Mouse (Mus musculus) common myeloid progenitor, adult 5-6 weeks (primary cell): ENCODE results near the gene Mroh2a. TPM values are rescaled to one million over a fixed set of nuclear protein-coding genes. Genes with fewer than 3 reads are reported as not detected.
A peak's percentile ranks its signal among the peaks of the same experiment; 100 is the strongest.

Source experiments
- ATAC-seq: replicated peaks from 2 replicates; pipeline ENCODE4 v1.8.0; 2016; ENCODE audit warnings: low read depth, mild to moderate bottlenecking, moderate TSS enrichment, inconsistent platforms; ENCODE audit not compliant: poor library complexity, severe bottlenecking
- total RNA-seq: library from RNA; stranded (forward); fragments of 200-1000, 187-1606 nt; gene quantifications from 2 replicates; pipeline ENCODE4 v1.2.3, GENCODE M21; 2017

Mroh2a gene
- total RNA-seq, 1 experiment from 2014 or later = 0.18 TPM

- no peak for ATAC-seq
Measured at GRCm38 (mm10) chr1:88303762-88304161, 77.0 kb downstream of the Mroh2a start.

- no peak for ATAC-seq
Measured at GRCm38 (mm10) chr1:88304261-88304985, 77.6 kb downstream of the Mroh2a start.

GRCm38 (mm10) chr1:88305018-88305795 lies 78.4 kb downstream of the Mroh2a start:
- no peak for ATAC-seq

DNA sequence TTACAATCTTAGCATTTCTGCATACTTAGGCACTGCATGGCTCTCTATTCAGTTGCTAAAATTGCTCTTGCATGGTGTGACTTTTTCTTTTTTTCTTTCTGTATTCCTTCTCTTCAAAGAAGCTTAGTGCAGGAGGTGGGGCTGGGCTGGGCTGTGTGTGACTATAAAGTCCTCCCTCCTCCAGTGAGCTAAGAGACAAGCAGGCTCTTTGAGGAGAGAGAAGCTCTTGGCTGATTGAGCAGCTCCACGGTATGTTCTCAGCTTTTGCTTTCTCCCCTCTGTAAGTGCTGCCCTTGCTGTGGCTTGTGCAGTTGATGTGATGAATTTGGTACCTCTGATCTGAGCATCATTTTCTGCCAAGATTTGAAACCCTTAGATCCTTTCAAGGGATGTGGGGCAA lies 79.8 kb downstream of the Mroh2a start:
- no peak for ATAC-seq

DNA sequence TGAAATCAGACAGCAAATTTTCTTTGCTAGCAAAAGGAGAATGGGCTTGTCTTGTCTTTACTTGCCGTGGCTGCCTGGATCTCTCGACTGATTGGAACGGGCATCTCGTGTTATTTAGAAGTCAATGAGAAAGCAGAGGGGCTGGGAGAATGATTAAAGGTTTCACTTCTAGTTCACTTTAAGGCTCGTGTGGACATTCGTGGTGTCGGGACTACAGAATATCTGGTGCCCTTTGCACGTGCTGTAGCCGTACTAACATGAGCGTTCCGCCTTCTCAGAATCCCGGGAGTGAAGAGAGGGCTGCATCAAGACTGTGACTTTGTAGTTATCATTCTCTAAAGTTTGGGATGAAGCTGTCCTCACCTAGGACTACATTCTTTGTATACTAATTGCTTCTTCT lies 80.4 kb downstream of the Mroh2a start:
- ATAC-seq = no peak

GRCm38 (mm10) chr1:88309020-88309419 lies 82.2 kb downstream of the Mroh2a start:
- ATAC-seq = no peak

DNA sequence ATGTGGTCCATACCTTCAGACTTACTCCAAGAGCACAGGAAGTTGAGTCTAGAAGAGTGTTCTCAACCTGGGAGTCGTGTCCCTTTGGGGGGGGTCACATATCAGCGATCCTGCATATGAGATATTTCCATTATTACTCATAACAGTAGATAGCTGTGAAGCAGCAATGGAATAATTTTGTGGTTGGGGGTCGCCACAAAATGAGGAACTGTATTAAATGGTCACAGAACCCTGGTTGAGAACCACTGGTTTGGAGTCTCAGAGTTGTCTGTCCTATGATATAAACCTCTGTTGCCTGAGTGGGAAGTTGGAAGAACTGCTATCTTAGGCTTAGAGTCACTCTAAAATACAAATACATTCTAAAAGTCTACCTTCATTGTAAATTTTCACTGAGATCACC lies 83.1 kb downstream of the Mroh2a start:
- ATAC-seq = peak; percentile 43

- no peak for ATAC-seq
Measured at GRCm38 (mm10) chr1:88310349-88310748, 83.6 kb downstream of the Mroh2a start.

Other genes with a start within 250 kb of the Mroh2a start
- 15.7 and 27.8 TPM in 2 replicates for gene Usp40, start 218.4 kb upstream of the Mroh2a start, total RNA-seq
- not detected in 2 replicates for gene Ugt1a10, start 171.6 kb upstream of the Mroh2a start, total RNA-seq
- gene Ugt1a9, start 156.2 kb upstream of the Mroh2a start, total RNA-seq = not detected in 2 replicates
- gene Ugt1a8, start 139.2 kb upstream of the Mroh2a start, total RNA-seq = not detected in 2 replicates
- 20.6 and 22.1 TPM in 2 replicates for gene Ugt1a7c, start 131.9 kb upstream of the Mroh2a start, total RNA-seq
- 0.91 and 4.2 TPM in 2 replicates for gene Ugt1a6b, start 123.7 kb upstream of the Mroh2a start, total RNA-seq
- 0.78 and 1.3 TPM in 2 replicates for gene Ugt1a6a, start 92.2 kb upstream of the Mroh2a start, total RNA-seq
- gene Ugt1a5, start 61.0 kb upstream of the Mroh2a start, total RNA-seq = 0.41 TPM in 1 of 2 replicates, not detected in the other
- not detected in 2 replicates for gene Ugt1a2, start 26.4 kb upstream of the Mroh2a start, total RNA-seq
- 1.4 and 2.3 TPM in 2 replicates for gene Dnajb3, start 21.2 kb upstream of the Mroh2a start, total RNA-seq
- 1.4 TPM in 1 of 2 replicates, not detected in the other for gene Ugt1a1, start 15.0 kb upstream of the Mroh2a start, total RNA-seq
- 186 and 205 TPM in 2 replicates for gene Hjurp, start 50.6 kb downstream of the Mroh2a start, total RNA-seq
- not detected in 2 replicates for gene Trpm8, start 50.7 kb downstream of the Mroh2a start, total RNA-seq
- gene Spp2, start 180.0 kb downstream of the Mroh2a start, total RNA-seq = not detected in 2 replicates